Mouse (Mus musculus): ENCODE data around the gene 3110009E18Rik.

DNA sequence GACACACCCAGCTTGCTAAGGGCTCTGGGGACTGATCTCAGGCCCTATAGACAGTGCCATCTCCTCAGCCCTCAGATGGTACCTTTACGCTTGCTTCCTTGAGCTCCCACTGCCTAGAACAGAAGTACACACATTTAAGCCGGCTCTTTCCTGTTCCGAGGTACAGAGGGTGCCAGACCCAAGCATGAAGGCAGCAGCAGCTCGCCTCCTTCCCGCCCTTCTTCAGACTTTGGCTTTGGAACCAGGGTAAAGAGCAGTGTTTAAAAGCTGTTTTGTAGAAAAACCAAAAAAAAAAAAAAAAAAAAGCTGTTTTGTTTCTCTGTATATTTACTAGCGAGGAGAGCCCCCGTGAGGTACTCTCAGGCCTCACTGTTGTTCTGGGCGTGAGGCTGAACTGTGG, 9.2 kb upstream of the 3110009E18Rik start:
- TF ChIP-seq CTCF (IDR thresholded peaks at IDR 0.05; ENCODE audit: control insufficient read depth, insufficient read depth, insufficient replicate concordance, low read depth, low read length): no peak
- TF ChIP-seq POLR2A (IDR thresholded peaks at IDR 0.05; ENCODE audit: control insufficient read depth, low read depth, low read length): no peak

All from testis, adult 2 months (tissue).